Mouse (Mus musculus) frontal cortex, adult 2 months (tissue): ENCODE measurements at regions not wholly inside any gene's neighbourhood (a gene's known extent, or its start where the extent isn't known, plus 50 kb on each side); places are given as distances from the start of the nearest gene placed in this dataset.

Experiments used
- DNase-seq, 2 experiments: peaks; one replicate each; pipeline ENCODE4 v3.0.0; 2022; ENCODE audit warnings: low spot score in 1 of 2; ENCODE audit errors: extremely low spot score in 1 of 2

DNA sequence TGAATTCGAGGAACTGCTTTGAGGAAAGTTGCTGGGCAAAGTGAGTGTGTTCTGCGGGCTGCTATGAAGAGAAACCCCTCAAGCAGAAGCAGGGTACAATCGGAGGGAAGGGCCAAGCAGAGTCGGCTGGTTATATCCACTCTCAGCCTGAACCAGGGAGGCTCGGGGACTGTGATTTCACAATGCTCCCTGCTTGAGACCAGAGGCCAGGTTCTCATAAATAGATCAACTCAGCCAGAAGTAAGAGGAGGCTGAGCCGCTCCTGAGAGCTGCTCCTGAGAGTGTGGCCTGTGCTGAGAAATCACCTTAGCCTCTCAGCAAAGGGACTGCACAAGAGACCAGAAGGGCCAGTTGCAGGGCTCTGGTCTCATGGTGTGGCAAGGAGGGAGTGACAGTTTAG is 149.6 kb downstream of the Tfap2c start:
- no peak for DNase-seq

- DNase-seq, result no peak
These were observed 150.3 kb downstream of the Tfap2c start for GRCm38 (mm10) chr2:172699654-172700053.

- DNase-seq, result no peak
These were observed 161.2 kb downstream of the Tfap2c start for GRCm38 (mm10) chr2:172710641-172711040.

- no peak for DNase-seq
These were observed 177.3 kb downstream of the Tfap2c start for GRCm38 (mm10) chr2:172726701-172727100.

DNA sequence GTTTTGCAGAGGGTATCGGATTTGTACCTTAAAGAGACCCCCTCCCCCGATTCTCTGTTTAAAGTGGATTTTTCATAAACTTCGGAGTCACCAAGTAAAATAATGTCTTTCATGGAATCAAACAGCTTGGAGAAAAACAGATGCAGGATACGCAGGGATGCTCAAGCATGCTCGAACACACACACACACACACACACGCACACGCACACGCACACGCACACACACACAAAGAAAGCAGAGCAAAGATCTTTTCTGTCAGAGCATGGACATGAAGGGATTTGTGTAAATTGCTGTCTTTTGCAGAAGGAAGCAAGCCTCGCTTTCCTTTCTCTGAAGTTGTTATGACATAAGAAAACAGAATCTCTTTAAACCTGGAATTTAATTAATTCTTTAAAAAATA is 178.2 kb downstream of the Tfap2c start:
- DNase-seq, result no peak

- no peak for DNase-seq
These were observed 178.9 kb downstream of the Tfap2c start for GRCm38 (mm10) chr2:172728240-172728821.

DNA sequence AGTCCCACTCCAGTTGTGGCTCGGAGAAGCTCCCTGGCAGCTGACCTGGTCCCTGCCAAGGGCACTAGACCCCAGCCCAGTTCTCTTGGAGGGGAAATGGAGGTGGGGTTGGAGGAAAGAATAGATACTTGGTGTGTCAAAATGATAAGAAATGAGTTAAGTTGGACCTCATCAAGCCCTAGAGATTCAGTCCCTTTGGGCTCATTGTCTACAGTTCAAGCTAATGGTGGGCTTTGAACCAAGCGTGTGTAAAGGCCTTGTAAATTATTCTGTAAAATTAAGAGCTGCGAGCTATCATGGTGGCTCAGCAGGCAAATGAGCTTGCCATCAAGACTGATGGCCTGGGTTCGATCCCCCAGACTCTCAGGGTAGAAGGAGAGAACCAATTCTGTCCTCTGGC is 179.8 kb downstream of the Tfap2c start:
- DNase-seq, result no peak

- DNase-seq, result no peak
These were observed 180.3 kb downstream of the Tfap2c start for GRCm38 (mm10) chr2:172729741-172730140.

DNA sequence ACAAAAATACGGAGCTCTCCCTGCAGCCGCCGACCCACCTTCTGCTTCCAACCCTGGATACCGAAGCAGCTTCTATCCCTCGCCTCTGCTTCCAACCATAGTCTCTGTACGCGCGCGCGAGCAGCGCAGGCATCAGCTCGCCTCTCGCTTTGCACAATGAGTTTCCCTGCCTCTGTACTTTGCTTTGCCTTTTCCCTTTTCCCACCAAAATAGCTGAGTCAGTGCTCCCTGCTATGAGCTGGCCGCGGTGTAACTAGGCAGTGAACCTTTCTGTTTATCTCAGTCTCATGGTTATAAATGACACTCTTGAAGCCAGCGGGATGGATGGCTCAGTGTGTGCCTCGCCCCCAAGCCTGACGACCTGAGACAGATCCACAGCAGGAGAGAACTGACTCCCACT is 182.0 kb downstream of the Tfap2c start:
- peak in 1 of 2 experiments; percentile 7 for DNase-seq

GRCm38 (mm10) chr2:172732453-172733210 is 183.2 kb downstream of the Tfap2c start:
- no peak for DNase-seq

GRCm38 (mm10) chr2:172733403-172733995 is 184.1 kb downstream of the Tfap2c start:
- no peak for DNase-seq

GRCm38 (mm10) chr2:172735621-172736020 is 186.2 kb downstream of the Tfap2c start:
- DNase-seq, result no peak

DNA sequence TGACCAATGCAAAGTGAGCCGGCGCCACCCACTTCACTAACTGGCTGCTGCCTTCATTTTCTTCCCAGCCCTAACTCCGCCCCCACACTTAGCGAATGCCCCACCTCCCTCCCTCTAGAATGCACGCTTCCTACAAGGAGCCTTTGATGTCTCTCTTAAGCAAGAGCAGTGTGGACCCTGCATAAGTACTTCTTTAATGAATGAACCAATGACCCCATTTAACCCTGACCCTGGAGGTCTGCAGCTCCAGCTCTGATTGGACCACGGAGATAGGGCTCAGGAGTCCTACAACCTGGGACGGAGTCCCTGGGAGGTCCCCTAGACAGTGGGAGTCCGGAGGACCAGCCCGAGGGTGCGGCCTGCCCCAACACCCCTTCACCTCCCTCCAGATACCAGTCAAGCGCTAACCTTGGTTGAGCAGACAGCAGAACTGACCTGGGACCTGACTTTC is 189.7 kb downstream of the Tfap2c start:
- no peak for DNase-seq

- no peak for DNase-seq
These were observed 190.1 kb downstream of the Tfap2c start for GRCm38 (mm10) chr2:172739529-172739928.

GRCm38 (mm10) chr2:172751364-172751763 is 188.8 kb downstream of the Bmp7 start:
- no peak for DNase-seq

GRCm38 (mm10) chr2:172755686-172756471 is 184.2 kb downstream of the Bmp7 start:
- DNase-seq, result no peak

DNA sequence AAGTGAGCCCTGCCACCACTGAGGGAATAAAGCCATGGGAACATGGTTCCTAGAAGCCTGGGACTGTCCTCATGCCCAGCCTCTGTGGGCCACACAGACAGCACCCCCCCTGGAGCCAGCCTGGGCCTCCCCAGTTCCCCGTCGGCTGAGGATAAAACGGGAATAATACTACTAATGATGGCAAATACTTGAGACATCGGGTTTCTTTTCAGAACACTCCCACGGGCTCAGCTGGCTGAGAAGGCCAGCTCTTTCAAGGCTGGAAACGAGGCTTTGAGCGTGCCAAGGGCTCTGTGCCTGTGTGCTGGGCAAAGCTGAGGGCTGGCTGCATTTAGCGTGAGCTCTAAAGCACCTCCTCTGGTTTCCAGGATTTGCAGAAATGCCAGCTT is 183.7 kb downstream of the Bmp7 start:
- DNase-seq, result peak; percentile 11 to 45

DNA sequence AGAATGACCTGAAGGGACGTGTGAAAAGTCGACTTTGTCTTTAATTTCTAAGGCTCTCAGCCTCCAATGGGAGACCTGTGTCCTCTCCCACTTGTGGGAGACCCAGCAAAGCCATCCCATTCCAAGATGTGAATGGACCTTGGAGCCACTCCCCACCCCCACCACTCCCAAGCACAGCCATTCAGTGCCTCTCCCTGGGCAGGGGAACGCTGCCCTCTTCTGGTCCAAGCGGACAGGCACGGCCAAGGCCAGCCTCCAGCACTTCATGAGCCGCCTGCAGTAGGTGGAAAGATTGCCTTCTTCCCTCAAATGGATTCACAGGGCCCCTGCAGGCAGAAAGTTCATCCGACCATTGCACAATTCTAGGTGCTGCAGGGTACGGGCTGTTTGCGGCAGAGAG is 181.6 kb downstream of the Bmp7 start:
- peak in 1 of 2 experiments; percentile 52 for DNase-seq

GRCm38 (mm10) chr2:172765260-172765659 is 174.9 kb downstream of the Bmp7 start:
- DNase-seq, result no peak

DNA sequence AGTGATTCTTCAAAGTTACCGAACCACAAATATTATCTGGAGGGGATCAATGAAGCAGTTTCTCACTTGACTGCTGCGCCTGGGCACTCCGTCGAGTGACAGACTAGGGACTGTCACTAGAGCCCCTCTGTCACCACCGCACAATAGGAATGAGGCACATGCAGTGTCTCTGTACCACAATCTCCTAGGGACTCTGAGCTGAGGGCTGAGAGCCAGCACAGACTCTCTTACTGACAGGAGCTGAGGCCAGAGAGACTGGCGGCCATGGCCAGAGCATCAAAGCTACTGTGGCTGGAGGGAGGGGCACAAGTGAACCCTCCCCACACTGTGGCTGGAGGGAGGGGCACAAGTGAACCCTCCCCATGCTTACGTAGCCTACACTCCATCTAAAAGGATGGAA is 173.7 kb downstream of the Bmp7 start:
- DNase-seq, result no peak

- no peak for DNase-seq
These were observed 171.4 kb downstream of the Bmp7 start for GRCm38 (mm10) chr2:172768756-172769155.
